Mouse (Mus musculus) adrenal gland, postnatal 36 days (tissue): ENCODE measurements around the gene Map7. TPM values are rescaled to one million over a fixed set of nuclear protein-coding genes. Genes with fewer than 3 reads are reported as not detected.

Experiments
- DNase-seq, 2 experiments: peaks; one replicate each; pipeline ENCODE4 v3.0.0; 2021; ENCODE audit warnings: mixed read lengths in 1 of 2
- total RNA-seq, 2 experiments: library from RNA; stranded (reverse); gene quantifications; 2 replicates each; pipeline ENCODE4 v1.2.3; 2021

Map7 gene
- total RNA-seq, 2 experiments from 2014 or later: 15.1 to 17.9 TPM

- DNase-seq: no peak
Observed at GRCm38 (mm10) chr10:20152131-20152530, 3.9 kb downstream of the Map7 start.

- no peak for DNase-seq
Observed at GRCm38 (mm10) chr10:20153507-20153906, 5.2 kb downstream of the Map7 start.

GRCm38 (mm10) chr10:20155401-20155800 lies 7.1 kb downstream of the Map7 start:
- DNase-seq: no peak

GRCm38 (mm10) chr10:20157021-20157726 lies 8.9 kb downstream of the Map7 start:
- no peak for DNase-seq

- DNase-seq: no peak
Observed at GRCm38 (mm10) chr10:20158756-20159155, 10.5 kb downstream of the Map7 start.

GRCm38 (mm10) chr10:20159308-20159707 lies 11.0 kb downstream of the Map7 start:
- no peak for DNase-seq

- peak; percentile 45 to 50 for DNase-seq
Observed at GRCm38 (mm10) chr10:20160914-20161313, 12.6 kb downstream of the Map7 start.

- no peak for DNase-seq
Observed at GRCm38 (mm10) chr10:20164810-20165209, 16.5 kb downstream of the Map7 start.

- peak in 1 of 2 experiments; percentile 12 for DNase-seq
Observed at GRCm38 (mm10) chr10:20166797-20167196, 18.5 kb downstream of the Map7 start.

GRCm38 (mm10) chr10:20167467-20167866 lies 19.2 kb downstream of the Map7 start:
- DNase-seq: no peak

GRCm38 (mm10) chr10:20169182-20169674 lies 21.0 kb downstream of the Map7 start:
- DNase-seq: no peak

- DNase-seq: no peak
Observed at GRCm38 (mm10) chr10:20169927-20170604, 21.8 kb downstream of the Map7 start.

GRCm38 (mm10) chr10:20170605-20171088 lies 22.4 kb downstream of the Map7 start:
- peak; percentile 77 to 83 for DNase-seq

GRCm38 (mm10) chr10:20171209-20171608 lies 22.9 kb downstream of the Map7 start:
- DNase-seq: no peak

GRCm38 (mm10) chr10:20171756-20172155 lies 23.5 kb downstream of the Map7 start:
- DNase-seq: no peak

- no peak for DNase-seq
Observed at GRCm38 (mm10) chr10:20173733-20174132, 25.5 kb downstream of the Map7 start.

- no peak for DNase-seq
Observed at GRCm38 (mm10) chr10:20176054-20176453, 27.8 kb downstream of the Map7 start.

- DNase-seq: no peak
Observed at GRCm38 (mm10) chr10:20178807-20179605, 30.7 kb downstream of the Map7 start.

- no peak for DNase-seq
Observed at GRCm38 (mm10) chr10:20181198-20181597, 32.9 kb downstream of the Map7 start.

GRCm38 (mm10) chr10:20181680-20182399 lies 33.6 kb downstream of the Map7 start:
- DNase-seq: no peak

GRCm38 (mm10) chr10:20184326-20184725 lies 36.1 kb downstream of the Map7 start:
- no peak for DNase-seq

- no peak for DNase-seq
Observed at GRCm38 (mm10) chr10:20185264-20185663, 37.0 kb downstream of the Map7 start.
